Mouse (Mus musculus): Measurements from ENCODE around the gene 1810009A15Rik.
"Not testable (repeated sequence)": the region's sequence is repeated elsewhere in the genome, so short reads cannot be mapped to it uniquely, and the experiment has no call there.

1810009A15Rik gene

DNA sequence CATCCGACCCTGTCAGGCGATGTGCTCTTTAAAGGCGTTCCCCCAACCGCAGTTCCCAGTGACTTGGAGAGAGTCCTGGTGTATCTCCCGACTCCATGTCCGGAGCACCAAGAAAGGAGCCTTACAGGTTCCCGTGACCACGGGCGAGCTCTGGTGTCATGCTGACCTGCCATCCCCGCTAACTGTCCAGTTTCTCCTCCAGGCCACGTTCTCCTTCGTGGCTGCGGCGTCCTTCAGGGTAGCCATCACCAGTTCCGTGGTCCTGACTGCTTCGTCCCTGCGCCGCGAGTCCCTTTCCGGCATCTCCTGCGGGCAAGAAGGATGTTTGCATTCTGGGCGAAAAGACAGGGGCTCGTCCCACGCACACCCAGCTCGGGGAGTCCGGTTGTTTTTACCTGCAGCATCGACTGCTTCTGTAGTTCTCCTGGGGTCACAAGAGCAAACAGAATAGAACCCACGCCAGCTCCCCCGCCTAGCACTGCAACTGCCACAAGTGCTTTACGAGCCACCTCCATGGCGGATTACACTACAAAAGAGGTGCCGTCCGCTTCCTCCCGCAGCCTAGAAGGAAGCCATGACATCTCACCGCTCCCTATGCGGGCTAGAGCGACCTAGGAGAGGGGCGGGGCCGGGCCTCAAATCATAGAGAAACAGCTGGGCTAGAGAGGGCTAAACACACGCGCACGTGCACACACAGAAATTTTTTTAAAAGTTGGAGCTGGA lies 8.2 kb upstream of the 1810009A15Rik start, which contains the start of gene Uqcc3:
Uqcc3 (minus strand) TSS at position 613 of the 723 bp plus-strand sequence.
- peak; percentile 91 for DNase-seq

DNA sequence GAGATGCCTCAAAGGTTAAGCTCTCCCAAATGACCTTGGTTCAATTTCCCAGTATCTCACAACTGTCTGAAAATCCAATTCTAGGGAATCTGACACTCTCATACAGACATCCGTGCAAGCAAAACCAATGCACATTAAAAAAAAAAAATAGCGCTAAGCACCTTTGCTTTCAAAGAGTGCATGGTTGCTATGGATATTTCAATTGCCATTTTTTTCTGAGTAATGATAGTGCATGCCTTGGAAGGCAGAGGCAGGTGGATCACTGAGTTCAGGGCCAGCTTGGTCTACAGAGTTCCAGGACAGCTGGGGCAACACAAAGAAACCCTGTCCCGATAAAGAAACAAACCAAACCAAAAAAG lies 7.6 kb upstream of the 1810009A15Rik start:
- no peak for DNase-seq

DNA sequence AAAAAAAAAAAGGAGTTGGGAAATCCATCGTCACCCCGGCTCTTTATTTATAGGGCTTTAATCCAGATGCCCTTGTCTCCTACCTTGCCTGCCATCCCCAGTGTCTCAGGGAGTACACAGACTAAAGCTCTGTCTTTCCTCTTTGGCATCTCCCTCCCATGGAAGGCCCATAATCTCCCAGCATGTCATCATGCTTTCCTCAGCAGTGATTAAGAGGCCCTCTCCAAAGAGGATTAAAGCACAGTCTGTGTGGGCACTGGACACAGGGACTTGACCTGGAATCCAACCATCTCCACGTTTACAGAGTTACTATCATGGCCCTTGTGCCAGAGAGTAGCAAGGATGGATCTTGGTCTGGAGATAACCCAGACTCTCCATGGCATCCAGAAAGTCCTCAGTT lies 5.0 kb upstream of the 1810009A15Rik start, which contains the start of the genes Lbhd1 and Gm49403:
Lbhd1 (plus strand) TSS at position 117 of the 400 bp plus-strand sequence.
Gm49403 (plus strand) TSS at position 315 of the 400 bp plus-strand sequence.
- no peak for DNase-seq

GRCm38 (mm10) chr19:8886916-8887584 lies 1.6 kb upstream of the 1810009A15Rik start:
- DNase-seq = no peak

DNA sequence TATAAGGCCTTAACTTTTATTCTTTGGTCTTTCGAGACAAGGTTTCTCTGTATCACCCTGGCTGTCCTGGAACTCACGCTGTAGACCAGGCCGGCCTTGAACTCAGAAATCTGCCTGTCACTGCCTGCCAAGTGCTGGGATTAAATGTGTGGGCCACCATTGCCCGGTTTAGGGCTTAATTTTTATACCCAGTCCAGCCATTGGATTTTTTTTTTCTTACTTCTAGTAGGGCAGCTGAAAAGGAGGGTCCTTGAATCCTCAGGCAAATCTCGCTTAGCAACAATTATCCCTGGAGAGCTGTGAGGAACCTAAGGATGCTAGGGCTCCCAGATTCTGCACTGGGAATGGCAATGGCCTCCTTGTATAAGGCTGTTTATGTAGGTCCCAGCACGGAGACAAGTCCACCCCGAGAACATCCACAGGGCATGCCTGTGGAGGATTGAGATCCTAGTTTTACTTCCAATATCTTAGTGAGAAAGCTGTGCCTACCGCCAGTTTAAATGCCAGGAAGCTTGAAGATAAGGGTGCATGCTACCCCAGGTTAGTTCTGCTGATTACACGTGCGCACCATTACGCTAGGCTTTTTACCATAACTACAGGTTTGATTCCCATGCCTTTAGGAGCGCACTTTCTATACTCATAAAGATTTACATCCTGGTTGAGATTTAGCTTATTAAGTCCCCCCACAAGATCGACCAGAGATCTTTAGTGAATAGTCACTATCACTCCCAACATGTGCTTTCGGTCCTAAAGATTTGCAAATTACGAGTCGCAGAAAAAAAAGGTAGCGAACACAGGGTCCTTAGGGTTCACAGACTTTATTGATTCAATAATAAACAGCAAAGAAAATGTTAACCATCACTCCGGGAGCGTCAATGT lies 829 bp upstream of the 1810009A15Rik start:
- no peak for DNase-seq

GRCm38 (mm10) chr19:8892829-8893766 lies 4.4 kb downstream of the 1810009A15Rik start, which contains the start of gene Ints5:
TSS of gene Ints5 (plus strand) at chr19:8893005.
- DNase-seq = peak; percentile 90

DNA sequence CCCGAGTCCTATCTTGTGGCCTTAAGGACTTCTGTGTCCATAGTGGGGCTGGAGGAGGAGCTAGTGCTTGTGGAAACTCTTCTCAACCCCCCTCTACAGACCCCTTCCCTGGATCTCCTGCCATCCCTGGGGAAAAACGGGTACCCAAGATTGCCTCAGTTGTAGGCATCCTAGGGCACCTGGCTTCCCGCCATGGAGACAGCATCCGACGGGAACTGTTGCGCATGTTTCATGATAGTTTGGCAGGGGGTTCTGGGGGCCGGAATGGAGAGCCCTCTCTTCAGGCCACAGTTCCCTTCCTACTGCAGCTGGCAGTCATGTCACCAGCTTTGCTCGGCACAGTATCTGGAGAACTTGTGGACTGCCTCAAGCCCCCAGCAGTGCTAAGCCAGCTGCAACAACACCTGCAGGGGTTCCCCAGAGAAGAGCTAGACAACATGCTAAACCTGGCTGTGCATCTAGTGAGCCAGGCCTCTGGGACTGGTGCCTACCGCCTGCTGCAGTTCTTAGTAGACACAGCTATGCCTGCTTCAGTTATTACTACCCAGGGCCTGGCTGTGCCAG lies 6.8 kb downstream of the 1810009A15Rik start:
- DNase-seq = peak in 1 of 2 experiments; percentile 41

GRCm38 (mm10) chr19:8896231-8896630 lies 7.6 kb downstream of the 1810009A15Rik start:
- not testable (repeated sequence) for DNase-seq

DNA sequence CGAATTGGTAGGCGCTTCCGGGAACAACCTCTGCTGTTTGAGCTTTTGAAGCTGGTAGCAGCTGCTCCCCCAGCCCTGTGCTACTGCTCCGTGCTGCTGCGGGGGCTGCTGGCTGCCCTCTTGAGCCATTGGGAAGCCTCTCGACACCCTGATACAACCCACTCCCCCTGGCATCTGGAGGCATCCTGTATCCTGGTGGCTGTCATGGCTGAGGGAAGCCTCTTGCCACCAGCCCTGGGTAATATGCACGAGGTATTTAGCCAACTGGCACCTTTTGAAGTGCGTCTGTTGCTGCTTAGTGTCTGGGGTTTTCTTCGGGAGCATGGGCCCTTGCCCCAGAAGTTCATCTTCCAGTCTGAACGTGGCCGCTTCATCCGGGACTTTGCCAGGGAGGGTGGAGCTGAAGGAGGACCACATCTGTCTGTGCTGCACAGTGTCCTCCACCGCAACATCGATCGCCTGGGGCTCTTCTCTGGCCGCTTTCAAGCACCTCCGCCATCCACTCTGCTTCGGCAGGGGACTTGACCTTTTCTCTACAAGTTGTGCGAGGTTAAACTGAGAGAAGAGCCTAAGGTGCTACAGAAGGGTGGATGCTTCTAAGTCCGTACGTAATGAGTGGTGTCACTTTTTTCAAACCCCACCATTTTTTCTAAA lies 8.7 kb downstream of the 1810009A15Rik start:
- peak; percentile 56 to 64 for DNase-seq

- peak; percentile 94 to 95 for DNase-seq
Measured at GRCm38 (mm10) chr19:8897865-8898495, 9.3 kb downstream of the 1810009A15Rik start, which contains the start of gene Ganab. TSS of gene Ganab (plus strand) at chr19:8898071.

GRCm38 (mm10) chr19:8898576-8898975 lies 9.9 kb downstream of the 1810009A15Rik start:
- no peak for DNase-seq

- peak in 1 of 2 experiments; percentile 42 for DNase-seq
Measured at GRCm38 (mm10) chr19:8899079-8899478, 10.4 kb downstream of the 1810009A15Rik start.

- DNase-seq = no peak
Measured at GRCm38 (mm10) chr19:8903412-8903811, 14.8 kb downstream of the 1810009A15Rik start.

DNA sequence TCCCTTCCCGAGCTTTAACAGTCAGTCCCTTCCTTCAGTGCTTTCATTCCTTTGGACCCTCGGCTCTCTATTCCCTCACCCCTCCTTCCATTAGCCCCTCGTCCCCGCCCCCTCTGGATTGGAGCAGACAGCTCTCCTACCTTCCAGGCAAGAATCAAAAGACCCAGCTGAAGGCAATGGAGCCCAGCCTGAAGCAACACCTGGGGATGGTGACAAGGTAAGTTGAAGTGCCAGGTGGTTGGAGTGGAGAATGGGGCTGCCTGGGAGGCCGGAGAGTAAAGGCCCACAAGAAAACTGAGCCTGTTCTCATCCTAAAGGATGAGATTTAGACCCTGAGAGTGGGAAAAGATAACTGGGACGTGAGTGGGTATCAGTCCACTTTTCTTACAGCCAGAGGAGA lies 19.9 kb downstream of the 1810009A15Rik start:
- no peak for DNase-seq

- no peak for DNase-seq
Measured at GRCm38 (mm10) chr19:8911810-8912209, 23.2 kb downstream of the 1810009A15Rik start.

- DNase-seq = no peak
Measured at GRCm38 (mm10) chr19:8914212-8914611, 25.6 kb downstream of the 1810009A15Rik start.

GRCm38 (mm10) chr19:8919000-8919399 lies 30.3 kb downstream of the 1810009A15Rik start:
- no peak for DNase-seq

DNA sequence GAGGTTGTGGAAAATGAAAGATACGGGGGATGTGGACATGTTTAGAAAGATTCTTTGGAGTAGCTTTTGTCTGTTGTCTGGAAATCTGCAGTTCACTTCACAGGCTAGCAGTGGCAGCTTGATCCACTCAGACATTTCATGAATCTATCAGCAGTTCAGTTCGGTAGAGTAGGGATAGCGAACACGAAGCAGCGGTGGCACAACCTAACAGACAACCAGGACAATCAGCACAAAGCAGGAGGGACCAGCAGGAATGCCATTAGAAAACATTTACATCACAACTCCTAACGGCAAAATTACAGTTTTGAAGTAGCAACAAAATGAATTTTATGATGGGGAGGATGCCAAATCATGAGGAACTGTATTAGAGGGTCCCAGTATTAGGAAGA lies 31.0 kb downstream of the 1810009A15Rik start:
- DNase-seq = no peak

DNA sequence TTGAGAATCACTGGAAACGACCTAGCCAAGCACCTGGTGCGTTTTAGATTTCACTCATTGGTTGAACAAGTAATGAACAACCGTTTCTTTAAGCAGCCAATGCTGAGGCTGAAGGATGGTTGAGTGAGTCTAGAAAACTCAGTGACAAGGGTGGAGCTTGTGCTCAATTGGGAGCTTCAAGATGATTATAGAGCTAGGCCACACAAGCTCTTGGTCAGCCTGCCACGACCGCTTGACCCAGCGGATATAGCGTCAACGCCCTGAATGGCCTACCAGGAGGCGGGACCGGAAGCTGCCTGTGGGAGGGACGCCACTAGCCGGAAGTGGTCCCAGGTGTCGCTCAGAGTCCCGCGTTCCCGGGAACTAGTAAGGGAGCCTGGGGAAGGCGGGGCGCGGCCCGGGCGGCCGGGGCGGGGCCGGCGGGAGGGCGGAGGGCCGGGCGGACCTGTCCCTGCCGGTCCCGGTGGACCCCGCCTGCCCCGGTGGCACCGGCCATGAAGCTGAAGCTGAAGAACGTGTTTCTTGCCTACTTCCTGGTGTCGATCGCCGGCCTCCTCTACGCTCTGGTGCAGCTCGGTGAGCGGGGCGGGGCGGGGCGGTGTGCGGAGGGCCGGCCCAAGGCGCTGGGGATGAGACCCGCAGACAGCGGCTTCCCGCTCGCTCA lies 31.6 kb downstream of the 1810009A15Rik start, which contains the start of gene B3gat3:
B3gat3 (plus strand) TSS at position 302 of the 664 bp plus-strand sequence.
- peak; percentile 94 to 96 for DNase-seq
